Mouse (Mus musculus) midbrain, embryonic 11.5 days (tissue): Measurements from ENCODE around the gene Psg28. TPM values are rescaled to one million over a fixed set of nuclear protein-coding genes. Genes with fewer than 3 reads are reported as not detected.
"Not testable (repeated sequence)": the region's sequence is repeated elsewhere in the genome, so short reads cannot be mapped to it uniquely, and the experiment has no call there.

ENCODE experiments used
- ATAC-seq: fragments of 200-750 bp; cut with Nextera tagmentation; 2 replicates; pipeline ENCODE4 v1.8.0; 2017; ENCODE audit warnings: moderate TSS enrichment, moderate library complexity; ENCODE audit not compliant: low FRiP score
- DNase-seq: peaks from one replicate; pipeline ENCODE4 v3.0.0; 2015; ENCODE audit warnings: low spot score; ENCODE audit errors: missing footprints
- H3K27ac ChIP-seq: fragments of 300-500 bp; sonication (generic); 2 replicates; pipeline ENCODE4 v1.5.1; 2014; ENCODE audit warnings: low read depth, low read length
- H3K27me3 ChIP-seq: fragments of 300-500 bp; sonication (generic); 2 replicates; pipeline ENCODE4 v1.6.1; 2014; ENCODE audit warnings: mild to moderate bottlenecking, low read length, moderate library complexity, mixed read lengths; ENCODE audit not compliant: control insufficient read depth, insufficient read depth
- H3K36me3 ChIP-seq: fragments of 300-500 bp; sonication (generic); 2 replicates; pipeline ENCODE4 v1.6.1; 2014; ENCODE audit warnings: mild to moderate bottlenecking, low read length, moderate library complexity, mixed read lengths; ENCODE audit not compliant: control insufficient read depth, insufficient read depth
- H3K4me1 ChIP-seq: fragments of 300-500 bp; sonication (generic); 2 replicates; pipeline ENCODE4 v1.6.1; 2014; ENCODE audit warnings: low read length; ENCODE audit not compliant: control insufficient read depth, insufficient read depth
- H3K4me2 ChIP-seq: fragments of 300-500 bp; sonication (generic); 2 replicates; pipeline ENCODE4 v1.6.1; 2014; ENCODE audit warnings: mild to moderate bottlenecking, moderate library complexity
- H3K4me3 ChIP-seq: fragments of 300-500 bp; sonication (generic); 2 replicates; pipeline ENCODE4 v1.5.1; 2014; ENCODE audit warnings: low read depth, low read length
- H3K9ac ChIP-seq: fragments of 300-500 bp; sonication (generic); 2 replicates; pipeline ENCODE4 v1.6.1; 2014; ENCODE audit warnings: low read length
- H3K9me3 ChIP-seq: fragments of 300-500 bp; sonication (generic); 2 replicates; pipeline ENCODE4 v1.6.1; 2016; ENCODE audit warnings: low read length; ENCODE audit not compliant: control insufficient read depth
- WGBS: fragments of 180-500 bp; shearing (Covaris S2); extraction: QIAGEN DNeasy Blood & Tissue Kit; methylation state at CpG from one replicate; pipeline ENCODE4 v1.1.7; 2014; 5-methylcytosine and 5-hydroxymethylcytosine counted together
- microRNA-seq: library from miRNA; unstranded; fragments of <30 nt; microRNA quantifications from one replicate; pipeline ENCODE4, GENCODE M21; 2017
- polyA plus RNA-seq: library from polyadenylated mRNA; unstranded; fragments of >200 nt; fragmentation: Nextera tagmentation; extraction: Ambion mirVana; gene quantifications from 2 replicates; pipeline ENCODE4 v1.2.1, GENCODE M21; 2014

Psg28 gene
- not detected in 2 replicates for polyA plus RNA-seq

DNA sequence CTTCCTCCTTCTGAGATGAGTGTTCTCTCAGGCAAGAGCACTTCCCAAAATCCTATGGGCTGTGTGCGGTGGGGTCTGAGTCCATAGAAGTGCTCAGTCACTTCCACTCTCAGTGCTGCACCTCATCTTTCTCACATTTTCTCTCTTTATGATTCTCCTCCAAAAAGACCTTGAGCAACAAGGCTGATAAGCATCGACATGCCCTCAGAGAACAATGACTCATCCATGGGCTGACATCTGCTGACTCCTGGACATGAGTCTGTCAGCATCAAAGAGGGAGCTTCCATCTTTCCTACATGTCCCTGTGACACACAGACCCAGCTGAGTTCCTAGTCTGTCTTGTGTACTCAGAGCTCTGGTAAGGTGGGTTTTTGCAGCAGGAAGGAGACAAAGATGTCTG, at the start of gene Psg28:
Gene Psg28, minus strand, starts transcription at position 101 of the 400 bp plus-strand sequence.
- not testable (repeated sequence) for H3K9me3 ChIP-seq, H3K27me3 ChIP-seq, ATAC-seq, H3K27ac ChIP-seq, H3K4me1 ChIP-seq, H3K9ac ChIP-seq, H3K4me2 ChIP-seq, H3K36me3 ChIP-seq, H3K4me3 ChIP-seq, DNase-seq
- 71% methylated on average over 2 of the region's 2 CpGs for WGBS

DNA sequence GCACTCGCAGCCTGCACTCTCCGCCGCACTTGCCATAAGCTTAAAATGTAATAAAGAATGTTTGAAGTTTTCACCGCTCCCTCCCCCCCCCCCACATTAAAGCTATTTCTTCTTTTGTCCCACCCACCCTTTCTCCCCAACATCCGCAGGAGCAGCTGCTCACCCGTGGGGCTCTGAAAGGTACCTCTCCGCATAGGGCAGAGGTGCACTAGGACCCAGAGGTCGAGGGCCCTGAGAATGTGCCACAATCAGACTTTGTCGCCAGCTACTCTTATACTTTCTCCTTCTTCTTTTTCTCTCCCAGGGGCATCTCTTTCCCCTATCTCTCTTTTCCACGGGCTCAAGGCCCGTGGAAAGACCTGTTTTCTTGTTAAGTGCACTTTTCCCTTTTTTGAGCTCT, 28.4 kb downstream of the Psg28 start:
- DNase-seq (peak; percentile 83), ATAC-seq (peak; percentile 46; the same call in 1 of the 2 replicates)
- Histone ChIP-seq H3K9me3 (peaks cover 3% of the 10 kb centered on the region; the same call in 1 of the 2 replicates), H3K27ac (no peak overlapping the region), H3K27me3 (no peaks in the 10 kb centered on the region), H3K4me1 (no peaks in the 10 kb centered on the region), H3K4me2 (no peak overlapping the region), H3K36me3 (no peaks in the 10 kb centered on the region), H3K9ac (no peak overlapping the region), H3K4me3 (no peak overlapping the region; the same call in 1 of the 2 replicates)
- whole genome bisulfite sequencing = 47% methylated on average over 11 of the region's 11 CpGs

DNA sequence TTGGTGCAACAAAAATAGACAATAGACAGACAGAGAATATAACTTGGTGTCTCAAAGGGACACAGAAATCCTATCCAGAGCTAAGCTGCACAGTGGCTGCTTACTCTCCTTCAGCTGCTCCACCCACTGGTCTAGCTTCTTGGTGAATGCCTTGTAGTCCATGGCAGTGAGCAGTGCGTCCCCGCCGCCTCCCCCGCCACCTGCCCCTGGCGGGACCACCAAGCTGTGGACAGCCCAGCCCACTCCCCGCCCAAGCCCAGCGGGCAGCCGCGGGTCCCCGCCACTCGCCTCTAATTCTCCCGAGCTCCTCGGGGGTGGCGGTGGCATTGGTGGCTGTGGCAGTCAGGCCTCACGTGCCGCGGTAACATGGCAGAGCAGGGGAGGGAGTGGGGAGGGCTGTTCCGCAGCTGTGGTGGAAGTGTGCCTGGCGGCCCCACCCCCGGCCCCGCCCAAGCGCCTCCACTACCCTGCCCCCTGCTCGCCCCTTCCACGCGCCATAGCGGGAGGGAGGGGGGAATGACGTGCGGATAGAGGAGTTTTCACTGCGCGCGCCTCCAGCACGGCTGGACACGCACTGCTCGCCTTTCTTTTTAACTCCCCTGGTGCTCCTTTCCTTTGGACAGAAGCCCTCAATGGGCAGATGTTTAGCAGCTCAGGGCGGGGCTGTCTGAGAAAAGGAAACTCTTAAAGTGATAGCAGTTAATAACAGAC, 29.2 kb downstream of the Psg28 start:
- WGBS = 32% methylated on average over 34 of the region's 35 CpGs
- Histone ChIP-seq H3K27ac (no peak overlapping the region), H3K4me3 (peak overlapping the region; percentile 3; the same call in 1 of the 2 replicates), H3K9me3 (peaks cover 3% of the 10 kb centered on the region; the same call in 1 of the 2 replicates), H3K9ac (no peak overlapping the region), H3K36me3 (no peaks in the 10 kb centered on the region), H3K4me2 (no peak overlapping the region), H3K4me1 (no peaks in the 10 kb centered on the region), H3K27me3 (no peaks in the 10 kb centered on the region)
- ATAC-seq = peak; percentile 75
- DNase-seq = no peak

DNA sequence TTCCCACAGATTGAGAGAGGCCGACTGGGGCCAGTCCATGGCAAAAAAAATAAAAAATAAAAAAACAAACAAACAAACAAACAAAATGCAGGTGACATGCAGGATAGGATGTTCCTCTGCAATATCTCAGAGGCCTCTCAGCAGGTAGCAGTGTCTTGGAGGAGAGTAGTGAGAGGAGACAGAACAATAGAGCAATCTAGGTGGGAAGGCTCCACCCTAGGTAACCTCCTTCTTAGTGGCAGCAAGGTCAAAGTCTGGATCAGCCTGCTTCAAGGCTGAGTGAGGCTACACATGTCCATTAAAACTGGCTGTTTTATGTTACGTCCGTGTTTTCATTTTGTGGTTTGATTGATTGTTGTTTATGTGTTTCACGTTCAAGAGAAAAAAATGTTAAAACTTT, 40.4 kb downstream of the Psg28 start:
- not testable (repeated sequence) for ATAC-seq, H3K36me3 ChIP-seq, H3K4me2 ChIP-seq, H3K4me3 ChIP-seq, H3K27ac ChIP-seq, DNase-seq, H3K9ac ChIP-seq, H3K9me3 ChIP-seq, H3K4me1 ChIP-seq, H3K27me3 ChIP-seq
- 85% methylated on average over 4 of the region's 4 CpGs for WGBS

DNA sequence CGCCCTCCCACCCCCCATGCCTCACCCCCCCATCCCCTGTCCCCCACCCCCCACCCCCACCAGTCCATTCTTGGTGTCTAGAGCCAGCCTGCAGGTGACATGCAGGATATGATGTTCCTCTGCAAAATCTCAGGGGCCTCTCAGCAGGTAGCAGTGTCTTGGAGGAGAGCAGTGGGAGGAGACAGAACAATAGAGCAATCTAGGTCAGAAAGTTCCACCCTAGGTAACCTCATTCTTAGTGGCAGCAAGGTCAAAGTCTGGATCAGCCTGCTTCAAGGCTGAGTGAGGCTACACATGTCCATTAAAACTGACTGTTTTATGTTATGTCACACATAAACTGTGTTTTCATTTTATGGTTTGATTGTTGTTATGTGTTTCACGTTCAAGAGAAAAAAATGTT, 53.5 kb downstream of the Psg28 start:
- H3K4me2 ChIP-seq = no peak overlapping the region
- no peak for DNase-seq
- WGBS = 75% methylated on average over 2 of the region's 2 CpGs

More for the DNA sequence above, 53.5 kb downstream of the Psg28 start:
- H3K27ac ChIP-seq = no peak overlapping the region
- H3K9me3 ChIP-seq = peaks cover 17% of the 10 kb centered on the region
- H3K4me1 ChIP-seq = no peaks in the 10 kb centered on the region
- no peak overlapping the region for H3K9ac ChIP-seq
- no peak for ATAC-seq
- no peak overlapping the region for H3K4me3 ChIP-seq
- no peaks in the 10 kb centered on the region for H3K27me3 ChIP-seq
- H3K36me3 ChIP-seq = no peaks in the 10 kb centered on the region

Small RNA genes within 50 kb of the gene (microRNA-seq; reads per million reads assigned to microRNA genes)
- not detected for gene Gm24715

Other genes starting within 250 kb of the Psg28 start
- gene Mill1, start 186.7 kb downstream of the Psg28 start, polyA plus RNA-seq = not detected in 2 replicates
- gene Psg18, start 77.0 kb downstream of the Psg28 start, polyA plus RNA-seq = not detected in 2 replicates
- not detected in 2 replicates for gene Psg26, start 52.1 kb upstream of the Psg28 start, polyA plus RNA-seq
- gene Psg25, start 100.2 kb upstream of the Psg28 start, polyA plus RNA-seq = not detected in 2 replicates
- not detected in 2 replicates for gene Psg27, start 135.3 kb upstream of the Psg28 start, polyA plus RNA-seq
- gene Psg23, start 184.5 kb upstream of the Psg28 start, polyA plus RNA-seq = not detected in 2 replicates
- not detected in 2 replicates for gene Psg21, start 224.7 kb upstream of the Psg28 start, polyA plus RNA-seq